Mouse (Mus musculus): ENCODE measurements around the gene Camk1. TPM values are rescaled to one million over a fixed set of nuclear protein-coding genes. Genes with fewer than 3 reads are reported as not detected.

Camk1 gene
- polyA plus RNA-seq, 1 experiment = 43.2 TPM

GRCm38 (mm10) chr6:113386025-113386424 lies 42.2 kb upstream of the Camk1 start:
- H3K79me2 ChIP-seq (ENCODE audit: control insufficient read depth, insufficient read depth) = peaks cover 26% of the 10 kb centered on the region
- H3K36me3 ChIP-seq (ENCODE audit: control insufficient read depth, insufficient read depth) = peaks cover 100% of the 10 kb centered on the region
- TF ChIP-seq MAX (IDR thresholded peaks at IDR 0.05) (no peak), USF1 (IDR thresholded peaks at IDR 0.05; ENCODE audit: low read depth) (no peak), FOSL1 (IDR thresholded peaks at IDR 0.05; ENCODE audit: insufficient read depth, low read length, poor library complexity, severe bottlenecking) (no peak), CTCF (IDR thresholded peaks at IDR 0.05; ENCODE audit: control insufficient read depth, insufficient read depth, insufficient read length) (no peak), CEBPB (IDR thresholded peaks at IDR 0.05; ENCODE audit: low read depth) (no peak), MYOD1 (IDR thresholded peaks at IDR 0.05; ENCODE audit: control insufficient read depth, insufficient read length, low read depth) (no peak), MYOG (IDR thresholded peaks at IDR 0.05; ENCODE audit: control insufficient read depth, extremely low read depth, insufficient read length) (no peak)
- H3K79me3 ChIP-seq (ENCODE audit: low read depth) = peaks cover 16% of the 10 kb centered on the region
- H3K27me3 ChIP-seq (ENCODE audit: control insufficient read depth, insufficient read depth, insufficient read length) = no peaks in the 10 kb centered on the region
- no peak overlapping the region for H3ac ChIP-seq (ENCODE audit: control insufficient read depth, insufficient read length, low read depth)
- no peak overlapping the region for H3K4me3 ChIP-seq (ENCODE audit: insufficient read depth, poor library complexity, severe bottlenecking)

- no peak overlapping the region for H3ac ChIP-seq (ENCODE audit: control insufficient read depth, insufficient read length, low read depth)
- no peak overlapping the region for H3K4me3 ChIP-seq (ENCODE audit: insufficient read depth, poor library complexity, severe bottlenecking)
- peaks cover 99% of the 10 kb centered on the region for H3K36me3 ChIP-seq (ENCODE audit: control insufficient read depth, insufficient read depth)
- TF ChIP-seq CTCF (IDR thresholded peaks at IDR 0.05; ENCODE audit: control insufficient read depth, insufficient read depth, insufficient read length) = no peak
- no peak for TF ChIP-seq MYOD1 (IDR thresholded peaks at IDR 0.05; ENCODE audit: control insufficient read depth, insufficient read length, low read depth)
- TF ChIP-seq MYOG (IDR thresholded peaks at IDR 0.05; ENCODE audit: control insufficient read depth, extremely low read depth, insufficient read length) = no peak
- TF ChIP-seq FOSL1 (IDR thresholded peaks at IDR 0.05; ENCODE audit: insufficient read depth, low read length, poor library complexity, severe bottlenecking) = no peak
- TF ChIP-seq MAX (IDR thresholded peaks at IDR 0.05) = no peak
- TF ChIP-seq CEBPB (IDR thresholded peaks at IDR 0.05; ENCODE audit: low read depth) = no peak
- no peak for TF ChIP-seq USF1 (IDR thresholded peaks at IDR 0.05; ENCODE audit: low read depth)
- peaks cover 34% of the 10 kb centered on the region for H3K79me2 ChIP-seq (ENCODE audit: control insufficient read depth, insufficient read depth)
- H3K27me3 ChIP-seq (ENCODE audit: control insufficient read depth, insufficient read depth, insufficient read length) = no peaks in the 10 kb centered on the region
- H3K79me3 ChIP-seq (ENCODE audit: low read depth) = peaks cover 24% of the 10 kb centered on the region
Measured at GRCm38 (mm10) chr6:113385160-113385714, 41.5 kb upstream of the Camk1 start.

- Histone ChIP-seq H3K79me3 (ENCODE audit: low read depth) (peaks cover 32% of the 10 kb centered on the region), H3K27me3 (ENCODE audit: control insufficient read depth, insufficient read depth, insufficient read length) (no peaks in the 10 kb centered on the region), H3ac (ENCODE audit: control insufficient read depth, insufficient read length, low read depth) (no peak overlapping the region), H3K79me2 (ENCODE audit: control insufficient read depth, insufficient read depth) (peaks cover 42% of the 10 kb centered on the region), H3K4me3 (ENCODE audit: insufficient read depth, poor library complexity, severe bottlenecking) (no peak overlapping the region), H3K36me3 (ENCODE audit: control insufficient read depth, insufficient read depth) (peaks cover 98% of the 10 kb centered on the region)
- TF ChIP-seq USF1 (IDR thresholded peaks at IDR 0.05; ENCODE audit: low read depth) = no peak
- no peak for TF ChIP-seq FOSL1 (IDR thresholded peaks at IDR 0.05; ENCODE audit: insufficient read depth, low read length, poor library complexity, severe bottlenecking)
- no peak for TF ChIP-seq MYOD1 (IDR thresholded peaks at IDR 0.05; ENCODE audit: control insufficient read depth, insufficient read length, low read depth)
- no peak for TF ChIP-seq CTCF (IDR thresholded peaks at IDR 0.05; ENCODE audit: control insufficient read depth, insufficient read depth, insufficient read length)
- no peak for TF ChIP-seq MYOG (IDR thresholded peaks at IDR 0.05; ENCODE audit: control insufficient read depth, extremely low read depth, insufficient read length)
- no peak for TF ChIP-seq MAX (IDR thresholded peaks at IDR 0.05)
- no peak for TF ChIP-seq CEBPB (IDR thresholded peaks at IDR 0.05; ENCODE audit: low read depth)
Measured at GRCm38 (mm10) chr6:113384351-113384927, 40.7 kb upstream of the Camk1 start.

- H3K36me3 ChIP-seq (ENCODE audit: control insufficient read depth, insufficient read depth) = peaks cover 64% of the 10 kb centered on the region
- TF ChIP-seq FOSL1 (IDR thresholded peaks at IDR 0.05; ENCODE audit: insufficient read depth, low read length, poor library complexity, severe bottlenecking) (no peak), MAX (IDR thresholded peaks at IDR 0.05) (no peak), MYOD1 (IDR thresholded peaks at IDR 0.05; ENCODE audit: control insufficient read depth, insufficient read length, low read depth) (no peak), CTCF (IDR thresholded peaks at IDR 0.05; ENCODE audit: control insufficient read depth, insufficient read depth, insufficient read length) (no peak), USF1 (IDR thresholded peaks at IDR 0.05; ENCODE audit: low read depth) (no peak), CEBPB (IDR thresholded peaks at IDR 0.05; ENCODE audit: low read depth) (no peak), MYOG (IDR thresholded peaks at IDR 0.05; ENCODE audit: control insufficient read depth, extremely low read depth, insufficient read length) (no peak)
Measured at GRCm38 (mm10) chr6:113380480-113380879, 36.7 kb upstream of the Camk1 start.

GRCm38 (mm10) chr6:113379246-113379645 lies 35.5 kb upstream of the Camk1 start:
- TF ChIP-seq MAX (IDR thresholded peaks at IDR 0.05) (no peak), USF1 (IDR thresholded peaks at IDR 0.05; ENCODE audit: low read depth) (no peak), CEBPB (IDR thresholded peaks at IDR 0.05; ENCODE audit: low read depth) (no peak), CTCF (IDR thresholded peaks at IDR 0.05; ENCODE audit: control insufficient read depth, insufficient read depth, insufficient read length) (no peak), MYOD1 (IDR thresholded peaks at IDR 0.05; ENCODE audit: control insufficient read depth, insufficient read length, low read depth) (no peak), FOSL1 (IDR thresholded peaks at IDR 0.05; ENCODE audit: insufficient read depth, low read length, poor library complexity, severe bottlenecking) (no peak), MYOG (IDR thresholded peaks at IDR 0.05; ENCODE audit: control insufficient read depth, extremely low read depth, insufficient read length) (no peak)
- H3ac ChIP-seq (ENCODE audit: control insufficient read depth, insufficient read length, low read depth) = peak overlapping the region; percentile 21
- H3K79me3 ChIP-seq (ENCODE audit: low read depth) = peaks cover 41% of the 10 kb centered on the region
- peak overlapping the region; percentile 100 for H3K4me3 ChIP-seq (ENCODE audit: insufficient read depth, poor library complexity, severe bottlenecking)
- H3K36me3 ChIP-seq (ENCODE audit: control insufficient read depth, insufficient read depth) = peaks cover 55% of the 10 kb centered on the region
- peaks cover 57% of the 10 kb centered on the region for H3K79me2 ChIP-seq (ENCODE audit: control insufficient read depth, insufficient read depth)
- H3K27me3 ChIP-seq (ENCODE audit: control insufficient read depth, insufficient read depth, insufficient read length) = no peaks in the 10 kb centered on the region

More at GRCm38 (mm10) chr6:113380480-113380879, 36.7 kb upstream of the Camk1 start:
- Histone ChIP-seq H3K79me3 (ENCODE audit: low read depth) (peaks cover 45% of the 10 kb centered on the region), H3K27me3 (ENCODE audit: control insufficient read depth, insufficient read depth, insufficient read length) (no peaks in the 10 kb centered on the region), H3K79me2 (ENCODE audit: control insufficient read depth, insufficient read depth) (peaks cover 57% of the 10 kb centered on the region), H3ac (ENCODE audit: control insufficient read depth, insufficient read length, low read depth) (no peak overlapping the region), H3K4me3 (ENCODE audit: insufficient read depth, poor library complexity, severe bottlenecking) (no peak overlapping the region)

Data from C2C12 (cell line).